Mouse (Mus musculus): ENCODE measurements around the gene Gatc. TPM values are rescaled to one million over a fixed set of nuclear protein-coding genes. Genes with fewer than 3 reads are reported as not detected.

The Gatc gene
- polyA plus RNA-seq, 1 experiment from 2014 or later: 53.5 TPM

GRCm38 (mm10) chr5:115341314-115342165 lies 562 bp upstream of the Gatc start:
- H3K27ac ChIP-seq (ENCODE audit: low read depth, low read length): peak overlapping the region; percentile 86; the same call in 1 of the 2 replicates
- WGBS: 12% methylated on average over 36 of the region's 36 CpGs
- peaks cover 8% of the 10 kb centered on the region for H3K4me1 ChIP-seq (ENCODE audit: control insufficient read depth, insufficient read depth, low read length)
- H3K27me3 ChIP-seq (ENCODE audit: control insufficient read depth, insufficient read depth, low read length): no peaks in the 10 kb centered on the region
- peak overlapping the region; percentile 55 for H3K4me2 ChIP-seq (ENCODE audit: low read depth, low read length)
- no peaks in the 10 kb centered on the region for H3K9me3 ChIP-seq (ENCODE audit: control insufficient read depth, low read length)
- peaks cover 20% of the 10 kb centered on the region for H3K36me3 ChIP-seq (ENCODE audit: control insufficient read depth, insufficient read depth, low read length)
- H3K4me3 ChIP-seq (ENCODE audit: low read depth, low read length): peak overlapping the region; percentile 69
- ATAC-seq (ENCODE audit: low read depth): peak; percentile 47; the same call in 1 of the 2 replicates
- H3K9ac ChIP-seq (replicated peaks; ENCODE audit: low read depth, low read length): peak overlapping the region; percentile 82

DNA sequence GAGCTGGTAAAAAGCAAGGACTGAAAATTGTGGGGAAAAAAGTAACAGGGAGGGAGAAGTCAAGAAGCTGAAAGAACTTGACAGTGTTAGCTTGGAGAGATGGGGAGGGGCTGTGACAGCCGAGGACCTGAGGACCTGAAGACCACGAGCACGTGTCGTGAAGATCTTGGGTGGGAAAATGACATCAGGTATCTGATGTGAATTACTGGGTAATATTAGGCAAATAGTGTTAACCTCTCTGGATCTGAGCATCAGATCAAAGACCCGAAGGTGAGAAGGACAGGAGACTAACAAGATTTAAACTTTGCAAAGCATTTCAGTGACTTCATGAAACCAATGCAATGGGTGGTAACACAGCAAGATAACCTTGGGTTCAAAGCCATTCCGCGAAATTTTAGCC lies 971 bp downstream of the Gatc start:
- WGBS: 37% methylated on average over 7 of the region's 7 CpGs
- H3K27ac ChIP-seq (ENCODE audit: low read depth, low read length): no peak overlapping the region

DNA sequence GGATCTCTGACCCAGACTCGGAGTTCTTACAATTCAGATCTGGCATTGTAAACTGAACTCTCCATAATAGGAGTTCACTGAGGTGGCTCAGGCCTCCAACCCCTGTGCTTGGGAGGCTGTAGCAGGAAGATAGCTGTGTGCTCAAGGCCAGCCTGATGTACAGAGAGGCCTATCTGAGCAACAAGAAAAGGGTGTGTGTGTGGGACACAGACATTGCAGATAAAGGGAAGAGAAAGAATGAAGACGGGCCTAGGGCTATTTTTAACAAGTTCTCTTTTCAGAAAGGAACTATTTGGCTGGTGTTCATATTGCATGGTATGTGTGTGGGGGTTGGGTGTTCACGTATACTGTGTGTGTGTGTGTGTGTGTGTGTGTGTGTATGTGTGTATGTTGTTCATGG lies 7.4 kb downstream of the Gatc start:
- Histone ChIP-seq H3K9ac (replicated peaks; ENCODE audit: low read depth, low read length) (no peak overlapping the region), H3K4me1 (ENCODE audit: control insufficient read depth, insufficient read depth, low read length) (peaks cover 13% of the 10 kb centered on the region), H3K27me3 (ENCODE audit: control insufficient read depth, insufficient read depth, low read length) (no peaks in the 10 kb centered on the region), H3K4me2 (ENCODE audit: low read depth, low read length) (no peak overlapping the region), H3K4me3 (ENCODE audit: low read depth, low read length) (no peak overlapping the region), H3K27ac (ENCODE audit: low read depth, low read length) (no peak overlapping the region), H3K36me3 (ENCODE audit: control insufficient read depth, insufficient read depth, low read length) (peaks cover 45% of the 10 kb centered on the region), H3K9me3 (ENCODE audit: control insufficient read depth, low read length) (no peaks in the 10 kb centered on the region)
- WGBS: 81% methylated on average over 3 of the region's 3 CpGs
- ATAC-seq (ENCODE audit: low read depth): no peak

More for the DNA sequence above, 971 bp downstream of the Gatc start:
- no peaks in the 10 kb centered on the region for H3K27me3 ChIP-seq (ENCODE audit: control insufficient read depth, insufficient read depth, low read length)
- ATAC-seq (ENCODE audit: low read depth): no peak
- H3K4me2 ChIP-seq (ENCODE audit: low read depth, low read length): peak overlapping the region; percentile 55
- H3K9me3 ChIP-seq (ENCODE audit: control insufficient read depth, low read length): no peaks in the 10 kb centered on the region
- peaks cover 29% of the 10 kb centered on the region for H3K36me3 ChIP-seq (ENCODE audit: control insufficient read depth, insufficient read depth, low read length)
- peaks cover 8% of the 10 kb centered on the region for H3K4me1 ChIP-seq (ENCODE audit: control insufficient read depth, insufficient read depth, low read length)
- H3K4me3 ChIP-seq (ENCODE audit: low read depth, low read length): peak overlapping the region; percentile 69
- peak overlapping the region; percentile 82; the same call in 1 of the 2 replicates for H3K9ac ChIP-seq (replicated peaks; ENCODE audit: low read depth, low read length)

- peaks cover 22% of the 10 kb centered on the region for H3K4me1 ChIP-seq (ENCODE audit: control insufficient read depth, insufficient read depth, low read length)
- no peak for ATAC-seq (ENCODE audit: low read depth)
- H3K4me3 ChIP-seq (ENCODE audit: low read depth, low read length): no peak overlapping the region
- WGBS: 89% methylated on average over 9 of the region's 9 CpGs
- no peak overlapping the region for H3K27ac ChIP-seq (ENCODE audit: low read depth, low read length)
- H3K9ac ChIP-seq (replicated peaks; ENCODE audit: low read depth, low read length): no peak overlapping the region
- no peaks in the 10 kb centered on the region for H3K27me3 ChIP-seq (ENCODE audit: control insufficient read depth, insufficient read depth, low read length)
- H3K4me2 ChIP-seq (ENCODE audit: low read depth, low read length): no peak overlapping the region
- peaks cover 42% of the 10 kb centered on the region for H3K36me3 ChIP-seq (ENCODE audit: control insufficient read depth, insufficient read depth, low read length)
- H3K9me3 ChIP-seq (ENCODE audit: control insufficient read depth, low read length): no peaks in the 10 kb centered on the region
Observed at GRCm38 (mm10) chr5:115330955-115331354, 10.0 kb downstream of the Gatc start.

DNA sequence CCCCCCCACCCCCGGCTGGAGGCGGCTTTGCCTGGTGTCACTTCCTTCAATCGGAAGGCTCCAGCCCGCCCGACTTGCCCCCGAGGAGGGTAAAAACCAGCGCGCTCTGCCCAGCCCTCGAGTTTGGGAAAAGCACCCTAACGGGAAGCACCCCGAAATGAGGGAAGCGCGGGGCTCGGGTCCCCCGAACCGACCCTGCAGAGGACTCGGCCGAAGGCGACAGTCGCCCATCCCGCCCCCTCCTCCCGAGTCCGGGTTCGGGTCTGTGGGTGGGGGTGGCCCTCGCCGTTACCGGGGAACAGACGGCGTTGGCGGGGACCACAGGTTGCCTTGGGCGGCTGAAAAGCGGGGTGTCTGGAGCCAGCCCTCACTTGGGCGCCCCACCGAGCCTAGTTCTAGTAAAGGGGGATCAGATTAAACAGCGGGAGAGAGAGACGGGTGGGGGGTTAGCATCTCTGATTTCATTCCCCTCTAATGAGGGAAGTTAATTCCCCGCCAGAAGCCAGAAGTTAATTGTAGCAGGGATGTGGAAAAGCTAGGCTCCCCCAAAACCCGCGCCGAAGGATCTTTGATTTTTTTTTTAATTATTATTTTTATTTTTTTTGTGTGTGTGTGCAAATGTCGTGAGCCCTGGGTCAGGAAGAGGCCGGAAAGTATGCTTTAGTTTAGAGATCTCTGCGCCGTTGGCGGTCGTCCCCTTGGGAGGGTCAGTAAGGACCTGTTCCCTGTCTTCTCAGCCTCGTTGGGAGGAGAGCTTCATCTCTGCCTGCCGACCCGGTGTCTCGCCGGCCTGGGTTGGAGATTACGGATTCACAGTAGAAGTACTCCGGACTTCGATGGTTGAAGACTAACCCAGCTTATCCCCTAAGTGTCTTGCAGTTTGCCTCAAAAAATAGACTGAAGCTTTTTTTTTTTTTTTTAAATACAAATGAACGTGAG lies 13.1 kb downstream of the Gatc start:
- ATAC-seq (ENCODE audit: low read depth): 0 out of 2 replicates have a peak, but pooled peaks have one; percentile 18
- H3K4me2 ChIP-seq (ENCODE audit: low read depth, low read length): peak overlapping the region; percentile 85
- peak overlapping the region; percentile 91 for H3K9ac ChIP-seq (replicated peaks; ENCODE audit: low read depth, low read length)
- H3K9me3 ChIP-seq (ENCODE audit: control insufficient read depth, low read length): no peaks in the 10 kb centered on the region
- peaks cover 12% of the 10 kb centered on the region for H3K36me3 ChIP-seq (ENCODE audit: control insufficient read depth, insufficient read depth, low read length)
- peak overlapping the region; percentile 81 for H3K27ac ChIP-seq (ENCODE audit: low read depth, low read length)
- H3K4me3 ChIP-seq (ENCODE audit: low read depth, low read length): peak overlapping the region; percentile 64
- H3K4me1 ChIP-seq (ENCODE audit: control insufficient read depth, insufficient read depth, low read length): peaks cover 25% of the 10 kb centered on the region
- no peaks in the 10 kb centered on the region for H3K27me3 ChIP-seq (ENCODE audit: control insufficient read depth, insufficient read depth, low read length)
- WGBS: under 1% methylated on average over 48 of the region's 55 CpGs

DNA sequence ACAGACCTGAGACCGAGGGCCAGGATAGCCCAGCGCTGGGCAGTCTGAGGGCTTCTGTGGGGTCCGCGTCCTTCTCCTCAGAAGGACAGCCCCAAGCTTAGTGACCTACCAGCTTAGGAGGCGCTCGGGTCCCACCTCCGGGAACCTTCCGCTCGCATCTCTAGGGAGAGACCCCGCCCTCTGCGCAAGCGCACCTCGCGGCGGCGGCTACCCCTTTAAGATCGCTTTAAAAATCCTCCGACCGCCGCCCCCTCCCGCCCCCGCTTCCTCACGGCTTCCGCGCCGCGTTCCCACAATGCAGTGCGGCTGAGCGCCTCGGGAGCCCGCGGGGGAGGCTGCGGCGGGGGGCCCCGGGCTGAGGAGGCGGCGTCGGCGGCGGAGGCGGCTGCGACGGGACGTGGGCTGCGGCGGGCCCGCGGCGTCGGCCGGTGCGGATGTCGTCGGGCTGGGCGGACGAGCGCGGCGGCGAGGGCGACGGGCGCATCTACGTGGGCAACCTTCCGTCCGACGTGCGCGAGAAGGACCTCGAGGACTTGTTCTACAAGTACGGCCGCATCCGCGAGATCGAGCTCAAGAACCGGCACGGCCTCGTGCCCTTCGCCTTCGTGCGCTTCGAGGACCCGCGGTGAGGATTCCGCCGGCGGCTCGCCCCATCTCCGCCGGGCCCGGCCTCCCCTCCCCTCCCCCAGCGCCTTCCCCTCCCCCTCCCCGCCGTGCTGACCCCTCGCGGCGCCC lies 13.9 kb downstream of the Gatc start, which contains the start of gene Srsf9:
Srsf9 (plus strand) TSS at position 303 of the 735 bp plus-strand sequence.
- Histone ChIP-seq H3K9me3 (ENCODE audit: control insufficient read depth, low read length) (no peaks in the 10 kb centered on the region), H3K4me1 (ENCODE audit: control insufficient read depth, insufficient read depth, low read length) (peaks cover 25% of the 10 kb centered on the region), H3K27me3 (ENCODE audit: control insufficient read depth, insufficient read depth, low read length) (no peaks in the 10 kb centered on the region), H3K27ac (ENCODE audit: low read depth, low read length) (peak within 1 kb of the TSS; percentile 81), H3K36me3 (ENCODE audit: control insufficient read depth, insufficient read depth, low read length) (peaks cover 4% of the 10 kb centered on the region; the same call in 1 of the 2 replicates), H3K4me2 (ENCODE audit: low read depth, low read length) (peak within 1 kb of the TSS; percentile 85), H3K9ac (replicated peaks; ENCODE audit: low read depth, low read length) (peak within 1 kb of the TSS; percentile 91), H3K4me3 (ENCODE audit: low read depth, low read length) (peak within 1 kb of the TSS; percentile 64)
- peak; percentile 91 for ATAC-seq (ENCODE audit: low read depth)
- WGBS: under 1% methylated on average over 70 of the region's 97 CpGs

GRCm38 (mm10) chr5:115326256-115326831 lies 14.6 kb downstream of the Gatc start:
- Histone ChIP-seq H3K4me1 (ENCODE audit: control insufficient read depth, insufficient read depth, low read length) (peaks cover 25% of the 10 kb centered on the region), H3K27ac (ENCODE audit: low read depth, low read length) (peak overlapping the region; percentile 81), H3K36me3 (ENCODE audit: control insufficient read depth, insufficient read depth, low read length) (no peaks in the 10 kb centered on the region), H3K9me3 (ENCODE audit: control insufficient read depth, low read length) (no peaks in the 10 kb centered on the region), H3K27me3 (ENCODE audit: control insufficient read depth, insufficient read depth, low read length) (no peaks in the 10 kb centered on the region), H3K4me3 (ENCODE audit: low read depth, low read length) (peak overlapping the region; percentile 64), H3K9ac (replicated peaks; ENCODE audit: low read depth, low read length) (peak overlapping the region; percentile 91), H3K4me2 (ENCODE audit: low read depth, low read length) (peak overlapping the region; percentile 85)
- ATAC-seq (ENCODE audit: low read depth): peak; percentile 32
- WGBS: 31% methylated on average over 11 of the region's 11 CpGs
